Mouse (Mus musculus) ES-E14 (cell line): ENCODE results near the gene Immt.

Experiments
- CHD2 ChIP-seq: IDR thresholded peaks from 2 replicates; pipeline ENCODE4 v1.6.1; 2014; ENCODE audit warnings: mild to moderate bottlenecking, low read depth, low read length, inconsistent platforms
- HCFC1 ChIP-seq: IDR thresholded peaks from 2 replicates; pipeline ENCODE4 v1.6.1; 2012; ENCODE audit warnings: low read length, inconsistent platforms, borderline replicate concordance; ENCODE audit not compliant: insufficient read depth
- MAFK ChIP-seq: IDR thresholded peaks from 2 replicates; pipeline ENCODE4 v1.6.1; 2014; ENCODE audit warnings: mild to moderate bottlenecking, low read depth, low read length, inconsistent platforms; ENCODE audit not compliant: insufficient read depth
- ZC3H11A ChIP-seq: IDR thresholded peaks from 2 replicates; pipeline ENCODE4 v1.6.1; 2012; ENCODE audit warnings: low read depth, mild to moderate bottlenecking, inconsistent platforms, low read length, borderline replicate concordance

- TF ChIP-seq CHD2 (no peak), HCFC1 (no peak), ZC3H11A (no peak), MAFK (no peak)
These were observed 5.7 kb downstream of the Immt start for GRCm38 (mm10) chr6:71836811-71837210.
